Comparison of ENCODE assay signal across 25 mouse cellular contexts in genomic region chr6:95353043-95353442, GRCm38 (mm10). TPM values are rescaled to one million over a fixed set of nuclear protein-coding genes. Genes with fewer than 3 reads are reported as not detected.
DNase-seq lines count a peak whose midpoint lies in the region.
"Had no signal": no experiment of that assay in that cellular context is flagged by ENCODE, and none has a peak within 500 bp of the region (broad histone marks: within the 10 kb centered on the region; RNA-seq: fewer than 3 reads in every experiment).

No protein-coding gene starts in this region.

- H3K9me3 ChIP-seq in heart, embryonic 10.5 days: no peaks in the 10 kb centered on the region
- H3K9me3 ChIP-seq: G1E had no signal

- 85% methylated on average over 7 of the region's 7 CpGs for WGBS in heart, embryonic 10.5 days

- H3K27ac ChIP-seq in heart, embryonic 10.5 days: no peak overlapping the region

- no peak overlapping the region for H3K4me3 ChIP-seq in heart, embryonic 10.5 days

- peak; percentile 72 for DNase-seq in heart, adult 11 months
- DNase-seq in heart, postnatal 4 days: no peak
- peak; percentile 58 for DNase-seq in heart, embryonic 10.5 days (ENCODE audit: low spot score)
- no peak for DNase-seq in heart, postnatal 14 days
- DNase-seq: adrenal gland, adult 2 months; adrenal gland, adult 8-10 months; adrenal gland, postnatal 10 days; adrenal gland, postnatal 14 days; adrenal gland, postnatal 25 days; adrenal gland, postnatal 36 days; B cell, adult 2 months; cerebellum, adult 11 months; cerebellum, adult 11-12 months; cerebellum, adult 18-20 months had no signal

- H3K4me1 ChIP-seq in heart, embryonic 10.5 days: no peaks in the 10 kb centered on the region

- intact Hi-C loops in heart, postnatal 14 days (cut with DNase I): no loop called here

- H3K27me3 ChIP-seq in heart, embryonic 10.5 days (ENCODE audit: insufficient read depth, poor library complexity, severe bottlenecking): no peaks in the 10 kb centered on the region
- H3K27me3 ChIP-seq: CH12.LX had no signal

- H3K36me3 ChIP-seq in heart, embryonic 10.5 days: no peaks in the 10 kb centered on the region
- H3K36me3 ChIP-seq: G1E had no signal

RNA-seq across cellular contexts. Expression of gene Gm10234, which starts 31.1 kb away (rescaled TPM):
- not detected for total RNA-seq in heart, postnatal 4 days (2021)
- polyA plus RNA-seq in heart, embryonic 10.5 days (2016; fragmentation: Nextera tagmentation; extraction: Ambion mirVana): not detected in 2 replicates
- total RNA-seq in heart, postnatal 14 days (2021): not detected
- total RNA-seq: adrenal gland, adult 18-20 months; adrenal gland, adult 2 months; adrenal gland, adult 8-10 months; adrenal gland, postnatal 10 days; adrenal gland, postnatal 14 days; adrenal gland, postnatal 25 days; adrenal gland, postnatal 36 days; adrenal gland, postnatal 4 days; CH12.LX; ES-E14; G1E; MEL had no signal
- polyA plus RNA-seq: activated CD4-positive, CD25-positive, alpha-beta regulatory T cell, adult 4 months; adrenal gland, adult 2 months; brain, embryonic 14.5 days; C2C12; CD4-positive, CD25-positive, alpha-beta regulatory T cell, adult 4 months; G1E; Patski had no signal

Comparison
In these comparisons a context has a peak if more than half of its experiments do, and no peak if none do; other contexts are left out.
1. DNase-seq: peak in heart, adult 11 months (single experiment) and heart, embryonic 10.5 days (single experiment); none in heart, postnatal 4 days (single experiment) and heart, postnatal 14 days (0 of 2).